Mouse (Mus musculus) cerebellum, adult 9-11 months (tissue): ENCODE data around the gene Prss57.
A peak's percentile ranks its signal among the peaks of the same experiment; 100 is the strongest.

ENCODE experiments used
- DNase-seq: peaks from one replicate; pipeline ENCODE4 v3.0.0; 2022

Prss57 gene

GRCm38 (mm10) chr10:79790861-79791260 is at the start of gene Prss57:
Gene Prss57, minus strand, starts transcription at chr10:79790961.
- DNase-seq: no peak

DNA sequence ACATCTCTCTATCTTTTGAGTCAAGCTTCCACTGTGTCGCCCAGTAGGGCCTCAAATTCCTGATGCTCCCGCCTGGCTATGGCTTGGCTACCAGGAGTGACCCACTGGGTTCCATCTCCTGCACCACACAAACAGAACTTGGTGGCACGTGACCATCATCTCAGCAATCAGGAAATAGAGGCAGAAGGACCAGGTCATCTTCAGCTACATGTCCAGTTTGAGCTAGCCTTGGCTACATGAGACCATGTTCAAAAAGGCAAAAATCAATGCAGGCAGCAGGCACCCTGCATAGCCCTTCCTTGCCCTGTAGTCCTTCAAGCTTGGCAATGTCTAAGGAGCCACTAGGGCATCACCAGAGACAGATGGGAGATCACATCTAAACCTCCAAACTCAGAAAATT is 49.3 kb upstream of the Prss57 start:
- DNase-seq: no peak

DNA sequence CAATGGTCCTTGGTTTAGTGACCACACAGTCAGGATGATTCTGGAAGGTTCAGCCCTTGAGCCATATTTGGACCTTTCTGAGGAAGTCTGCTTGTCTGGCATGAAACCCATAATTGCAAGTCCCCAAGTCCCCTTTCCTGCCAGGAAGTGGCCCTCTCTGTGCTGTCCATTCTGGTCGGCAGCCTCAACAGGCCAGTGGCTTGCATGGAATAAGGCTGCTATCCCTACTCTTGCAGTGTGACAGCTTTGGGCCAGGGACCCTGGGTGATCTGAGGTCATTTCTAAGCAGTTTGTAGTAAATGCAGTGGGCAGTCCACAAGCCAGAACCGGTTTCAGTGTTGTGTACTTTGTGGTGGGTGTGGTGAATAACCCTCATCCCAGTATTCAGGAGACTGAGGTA is 47.4 kb upstream of the Prss57 start:
- no peak for DNase-seq

DNA sequence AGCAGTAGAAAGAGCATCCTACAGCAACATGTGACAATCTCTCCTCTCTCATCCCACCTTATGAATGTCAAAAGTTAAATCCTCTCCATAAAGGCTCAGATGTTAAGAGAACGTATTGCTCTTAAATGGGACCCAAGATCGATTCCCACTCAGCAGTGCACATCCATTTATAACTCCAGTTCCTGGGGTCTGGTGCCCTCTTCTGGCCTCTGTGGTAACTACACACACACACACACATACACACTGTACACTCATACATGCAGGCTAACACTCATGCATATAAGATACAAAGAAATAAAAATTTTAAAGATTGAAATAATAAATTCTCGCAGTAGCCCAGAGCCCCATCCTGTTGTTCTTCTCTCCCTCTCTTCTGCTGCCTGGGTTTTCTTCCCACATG is 46.2 kb upstream of the Prss57 start:
- no peak for DNase-seq

DNA sequence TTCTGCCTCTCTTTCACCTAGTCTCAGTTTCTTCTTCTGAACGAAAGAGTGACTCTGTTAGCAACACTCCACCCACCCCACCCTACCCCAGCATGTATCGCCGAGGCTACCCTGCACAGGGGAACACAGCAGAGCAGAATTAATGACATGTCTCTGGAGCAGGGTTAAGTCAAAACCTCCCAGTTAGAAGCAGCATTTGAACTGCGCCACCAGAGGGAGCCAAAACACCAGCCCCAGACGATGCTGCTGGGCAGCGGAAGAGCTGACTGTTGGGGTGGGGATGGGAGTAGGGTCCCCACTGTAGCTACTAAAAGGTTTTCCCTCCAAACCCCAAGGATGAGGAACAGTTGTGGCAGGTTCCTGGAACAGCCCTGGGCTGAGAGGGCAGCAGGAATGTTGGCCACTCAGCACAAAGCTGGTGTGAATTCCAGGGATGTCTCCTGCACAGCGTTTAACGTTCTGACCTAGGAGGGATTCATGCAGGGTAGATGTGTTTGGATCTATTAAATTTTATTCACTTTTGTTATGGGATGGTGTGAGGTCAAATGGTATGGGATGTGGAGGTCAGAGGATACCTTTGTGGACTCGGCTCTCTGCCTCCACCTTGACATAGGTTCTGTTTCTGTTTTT is 44.1 kb upstream of the Prss57 start:
- DNase-seq: peak; percentile 68

GRCm38 (mm10) chr10:79832786-79833181 is 42.0 kb upstream of the Prss57 start:
- DNase-seq: no peak

DNA sequence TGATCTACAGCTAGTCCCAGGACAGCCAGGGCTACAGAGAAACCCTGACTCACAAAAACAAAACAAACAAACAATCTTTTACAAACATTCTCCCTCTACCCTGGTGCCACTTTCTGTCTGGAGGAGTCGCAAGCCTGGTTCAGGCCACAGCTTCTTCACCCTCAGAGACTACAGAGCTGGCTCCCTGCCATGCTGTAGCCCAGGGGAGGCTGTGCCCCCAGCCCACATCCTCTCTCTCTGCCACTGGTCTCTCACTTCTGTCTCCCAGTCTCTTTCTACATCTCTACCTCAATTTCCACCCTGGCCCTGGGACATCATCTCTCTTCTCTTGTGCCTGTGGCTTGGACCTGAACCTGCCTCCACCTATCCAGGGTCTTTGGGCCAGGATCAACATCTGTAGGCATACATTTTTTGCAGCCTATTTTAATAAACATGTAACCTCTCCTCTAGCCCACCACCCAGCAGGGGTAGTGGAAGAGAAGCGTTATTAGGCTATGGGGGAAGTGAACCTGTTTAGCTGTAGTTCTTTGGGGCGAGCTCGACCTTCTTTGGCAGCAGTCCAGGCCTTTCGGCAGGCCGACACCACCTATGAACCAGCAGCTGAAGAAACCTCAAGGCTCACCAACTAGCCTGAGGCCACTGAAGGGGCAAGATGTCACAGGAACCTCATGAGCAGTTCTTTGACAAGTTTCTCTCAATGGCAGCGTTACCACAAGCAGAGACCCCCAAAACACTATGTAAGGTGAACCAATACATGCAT is 41.4 kb upstream of the Prss57 start:
- no peak for DNase-seq

GRCm38 (mm10) chr10:79831583-79831982 is 40.8 kb upstream of the Prss57 start:
- no peak for DNase-seq

- no peak for DNase-seq
These were observed 33.7 kb upstream of the Prss57 start for GRCm38 (mm10) chr10:79824413-79824812.

DNA sequence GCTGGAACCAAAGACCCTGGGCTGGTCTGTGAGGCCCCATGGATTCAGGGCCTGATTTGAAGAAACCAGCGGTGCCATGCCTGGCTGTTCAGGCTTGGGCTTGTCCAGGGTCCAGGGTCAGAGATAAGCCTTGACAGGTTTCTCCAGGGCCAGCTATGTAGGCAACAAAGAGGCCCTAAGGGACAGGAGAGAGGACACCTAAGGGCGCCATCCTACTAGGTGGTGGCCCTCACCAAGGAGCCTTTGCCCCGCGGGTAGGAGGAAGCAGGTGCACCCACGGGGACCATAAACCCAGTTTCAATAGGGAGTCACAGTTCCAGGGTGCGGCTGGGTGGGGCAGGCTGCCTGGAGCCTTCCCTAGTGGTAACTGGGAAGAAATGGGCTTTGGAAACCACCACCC is 32.2 kb upstream of the Prss57 start:
- DNase-seq: no peak

GRCm38 (mm10) chr10:79822372-79822771 is 31.6 kb upstream of the Prss57 start:
- DNase-seq: peak; percentile 30

DNA sequence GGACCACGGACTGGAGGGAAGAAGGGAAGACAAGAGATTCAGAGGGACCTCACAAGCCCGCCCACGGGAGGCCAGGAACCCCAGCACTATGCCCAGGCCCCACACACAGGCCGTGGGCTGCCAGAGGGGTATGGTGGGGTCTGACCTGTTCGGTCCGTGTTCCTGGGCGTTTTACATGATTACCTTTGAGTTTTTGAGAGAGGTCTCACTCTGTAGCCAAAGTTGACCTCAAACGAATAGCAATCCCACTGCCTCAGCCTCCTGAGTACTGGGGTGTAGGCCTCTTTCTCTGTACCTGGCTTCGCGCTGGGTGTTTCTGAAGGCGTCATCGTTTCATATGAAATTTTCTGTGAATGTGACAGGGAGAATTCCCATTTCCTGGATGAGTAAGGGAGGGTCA is 31.0 kb upstream of the Prss57 start:
- DNase-seq: no peak

DNA sequence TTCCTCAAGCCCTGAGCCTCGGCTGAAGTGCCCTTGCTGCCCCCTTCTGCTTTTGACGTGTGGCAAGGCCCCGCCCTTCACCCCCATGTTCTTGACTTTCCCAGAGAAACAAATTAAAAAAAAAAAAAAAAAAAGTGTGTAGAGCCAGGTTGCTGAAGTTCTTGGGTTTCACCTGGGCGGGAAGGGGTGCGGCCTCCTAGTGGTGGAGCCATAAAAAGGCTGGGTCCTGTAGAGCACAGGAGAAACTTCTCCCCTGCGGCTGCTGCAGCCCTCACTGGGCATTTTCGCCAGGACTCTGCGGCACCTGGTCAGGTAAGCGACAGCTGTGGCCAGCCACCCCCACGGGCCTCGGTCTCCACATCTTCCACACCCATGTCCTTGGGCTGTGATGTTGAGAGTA is 30.0 kb upstream of the Prss57 start, which contains the start of gene Misp:
Gene Misp, plus strand, starts transcription at position 208 of the 400 bp plus-strand sequence.
- DNase-seq: no peak

- peak; percentile 11 for DNase-seq
These were observed 29.5 kb upstream of the Prss57 start for GRCm38 (mm10) chr10:79820277-79820676.

DNA sequence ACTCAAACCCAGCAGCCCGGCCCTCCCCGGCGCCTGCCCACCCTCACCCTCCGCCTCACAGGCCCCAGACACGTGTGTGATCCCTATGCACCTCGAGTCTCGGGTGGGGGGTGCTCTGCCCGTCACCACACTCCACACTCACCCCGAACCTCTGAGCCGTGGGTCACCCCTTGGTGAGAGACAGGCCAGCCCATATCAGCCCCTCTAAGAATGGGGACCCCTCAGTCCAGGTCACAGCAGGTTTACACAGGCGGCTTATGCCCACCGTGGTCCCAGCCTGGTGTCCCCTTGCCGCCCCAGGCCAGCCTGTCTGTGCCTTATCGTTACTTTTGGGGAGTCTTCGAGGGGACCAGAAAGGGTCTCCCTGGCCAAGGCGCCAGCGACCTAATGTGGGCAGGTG is 28.8 kb upstream of the Prss57 start:
- DNase-seq: peak; percentile 14

DNA sequence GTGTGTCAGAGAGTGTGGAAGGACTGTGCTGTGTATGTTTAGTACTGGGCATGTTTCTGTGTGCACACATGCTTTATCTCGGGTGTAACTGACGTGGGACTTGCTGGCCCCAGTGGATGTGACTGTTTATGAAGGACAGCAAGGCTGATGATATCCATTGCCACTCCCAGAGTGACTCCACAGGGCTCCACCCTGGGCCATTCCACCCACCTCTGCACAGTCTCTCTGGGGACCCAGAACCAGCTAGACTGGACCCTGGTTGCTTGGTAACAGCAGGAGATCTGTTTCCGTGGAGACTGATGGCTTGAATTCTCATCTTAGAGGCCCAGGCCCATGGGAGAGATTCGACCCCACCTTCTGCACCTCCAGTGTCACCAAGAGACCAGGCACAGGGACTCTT is 27.5 kb upstream of the Prss57 start:
- DNase-seq: no peak

GRCm38 (mm10) chr10:79817111-79817510 is 26.4 kb upstream of the Prss57 start:
- DNase-seq: no peak

GRCm38 (mm10) chr10:79815671-79816494 is 25.1 kb upstream of the Prss57 start:
- DNase-seq: no peak

DNA sequence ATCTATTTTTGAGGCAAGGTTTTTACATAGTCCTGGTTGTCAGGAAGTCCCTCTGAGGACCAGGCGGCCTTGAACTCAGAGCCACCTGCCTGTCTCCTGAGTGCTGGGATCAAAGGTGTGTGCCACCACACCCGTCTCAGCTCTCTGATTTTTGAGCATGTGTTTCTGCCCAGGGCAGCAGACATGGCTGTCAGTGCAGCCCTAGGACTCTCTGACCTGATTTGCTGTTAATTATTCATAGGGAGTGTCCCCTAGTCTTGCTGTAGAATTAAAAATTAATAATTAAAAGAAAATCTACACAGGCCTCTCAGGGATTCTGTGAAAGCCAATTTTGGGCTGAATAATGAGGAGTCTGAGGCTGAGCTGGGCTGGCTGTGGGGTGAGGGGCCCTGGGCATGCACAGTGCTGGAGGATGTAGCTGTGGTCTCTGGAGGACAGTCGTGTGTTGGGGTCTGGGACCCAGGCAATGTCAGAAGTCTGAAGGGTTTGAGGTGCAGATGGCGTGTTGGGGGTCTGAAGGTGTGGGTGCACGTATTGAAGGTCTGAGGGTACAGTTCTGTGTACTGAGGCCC is 23.6 kb upstream of the Prss57 start:
- no peak for DNase-seq

DNA sequence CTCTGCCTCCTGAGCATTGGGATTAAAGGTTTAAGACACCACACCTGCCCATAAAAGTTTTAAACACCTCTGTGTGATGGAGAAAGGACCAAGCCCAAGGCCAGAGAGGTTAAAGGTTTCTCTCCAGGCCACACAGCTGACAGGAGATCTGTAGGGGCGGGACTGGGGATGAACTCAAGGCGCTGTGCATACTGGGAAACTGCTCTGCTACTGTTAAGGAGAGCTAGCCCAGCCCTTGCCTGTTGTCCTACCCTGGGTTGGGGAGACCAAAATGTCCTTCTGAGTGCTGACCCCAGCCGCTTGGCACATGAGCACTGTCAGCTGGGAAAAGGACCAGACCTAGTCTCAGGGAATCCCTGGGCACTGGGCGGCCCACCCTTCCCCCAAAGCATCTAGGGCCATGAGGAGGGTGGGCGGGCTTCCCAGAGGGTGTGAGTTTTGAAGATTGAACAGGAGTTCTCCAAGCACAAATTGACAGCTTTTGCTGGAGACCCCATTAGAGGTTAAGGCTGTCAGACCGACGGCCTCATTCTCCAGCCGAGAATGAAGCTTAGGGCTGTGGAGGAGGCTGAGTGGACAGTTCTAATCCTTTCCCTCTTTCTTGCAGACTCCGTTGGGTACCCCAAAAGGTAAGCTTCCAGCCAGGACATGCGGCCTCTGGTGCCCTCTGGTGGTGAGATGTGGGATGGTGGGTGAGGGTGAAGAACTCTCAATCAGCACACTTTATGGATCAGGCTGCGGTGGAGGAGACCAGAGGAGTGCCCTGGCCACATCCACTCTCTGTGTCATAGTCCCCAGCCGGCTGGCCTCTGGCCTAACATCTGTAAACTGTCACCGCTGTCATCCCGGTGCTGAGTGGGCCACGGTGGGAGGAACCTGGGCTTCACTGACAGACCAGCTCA is 21.2 kb upstream of the Prss57 start:
- DNase-seq: peak; percentile 82

GRCm38 (mm10) chr10:79808728-79809127 is 18.0 kb upstream of the Prss57 start:
- peak; percentile 9 for DNase-seq

- DNase-seq: peak; percentile 72
These were observed 17.1 kb upstream of the Prss57 start for GRCm38 (mm10) chr10:79807826-79808225.
